Mouse (Mus musculus): Measurements from ENCODE around the gene Anks1.
"Not testable (repeated sequence)": the region's sequence is repeated elsewhere in the genome, so short reads cannot be mapped to it uniquely, and the experiment has no call there.

The Anks1 gene

DNA sequence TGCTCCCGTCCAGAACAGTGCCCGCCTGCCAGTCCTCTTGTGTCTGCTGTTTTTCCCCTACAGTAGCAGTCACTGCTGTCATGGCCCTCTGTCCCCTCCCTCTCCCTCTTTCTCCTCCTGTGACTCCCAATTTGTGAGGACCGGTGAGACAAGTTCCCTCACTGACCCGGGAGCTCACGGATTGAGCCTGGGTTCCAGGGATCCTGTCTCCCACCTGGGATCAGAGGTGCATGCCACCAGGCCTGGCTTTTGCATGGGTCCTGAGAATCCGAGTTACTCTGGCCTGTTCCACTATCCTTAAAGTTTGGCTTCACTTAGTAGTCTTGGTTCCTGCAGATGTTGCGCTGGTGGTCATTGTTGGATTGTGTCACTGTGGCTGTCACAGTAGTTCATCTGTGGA lies 58.4 kb downstream of the Anks1 start:
- peak; percentile 93 for DNase-seq

DNA sequence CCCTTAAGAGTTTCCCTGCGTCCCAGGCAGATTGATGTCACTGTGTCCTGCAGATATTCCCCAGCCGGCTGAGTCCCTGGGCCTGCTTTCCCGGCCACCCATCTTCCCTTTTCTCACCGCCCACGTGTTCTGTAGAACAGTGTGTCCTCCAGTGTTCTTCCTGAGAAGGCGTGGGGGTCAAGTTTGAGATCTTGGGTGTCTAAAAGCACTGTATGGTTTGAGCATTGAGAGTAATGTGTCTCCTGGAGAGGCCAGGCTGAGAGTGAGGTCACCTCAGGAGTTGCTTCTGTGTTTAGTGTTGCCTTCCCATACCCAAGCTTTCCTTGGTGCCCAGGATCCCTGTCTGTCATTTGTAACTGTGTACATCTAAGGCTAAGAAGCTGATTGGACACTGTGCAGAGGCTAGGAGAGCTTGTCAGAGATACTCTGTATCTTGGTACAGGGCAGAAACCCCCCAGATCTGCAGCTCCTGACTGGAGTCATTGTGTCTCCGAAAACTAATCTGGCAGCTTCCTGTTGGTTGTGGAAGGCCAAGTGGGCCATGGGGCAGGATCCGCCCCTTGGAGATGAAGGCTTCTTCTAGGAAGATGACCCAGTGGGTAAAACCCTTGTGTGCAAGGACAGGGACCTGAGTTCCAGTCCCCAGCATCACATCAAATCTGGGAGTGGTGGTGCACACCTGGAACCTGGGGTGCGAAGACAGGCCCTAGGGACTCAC lies 59.1 kb downstream of the Anks1 start:
- peak; percentile 98 for DNase-seq

DNA sequence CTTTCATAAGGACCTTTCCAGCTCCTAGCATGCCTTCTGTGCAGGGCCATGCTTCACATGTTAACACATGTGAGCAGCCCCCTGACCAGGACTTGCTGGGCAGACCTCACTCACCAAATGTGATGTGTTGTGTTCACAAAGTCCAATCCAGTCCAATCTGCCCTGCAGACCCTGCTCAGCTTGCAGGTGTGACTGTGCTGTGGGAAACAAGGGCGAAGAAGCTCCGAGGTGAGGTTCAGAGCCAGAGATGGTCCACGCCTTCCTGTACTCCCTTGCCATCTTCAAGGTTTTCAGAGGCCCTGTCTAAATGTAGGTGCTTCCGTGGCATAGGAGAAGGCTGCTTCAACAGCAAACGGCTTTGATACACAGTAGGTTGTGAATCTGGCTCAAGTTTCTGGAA lies 59.8 kb downstream of the Anks1 start:
- DNase-seq = peak; percentile 90

DNA sequence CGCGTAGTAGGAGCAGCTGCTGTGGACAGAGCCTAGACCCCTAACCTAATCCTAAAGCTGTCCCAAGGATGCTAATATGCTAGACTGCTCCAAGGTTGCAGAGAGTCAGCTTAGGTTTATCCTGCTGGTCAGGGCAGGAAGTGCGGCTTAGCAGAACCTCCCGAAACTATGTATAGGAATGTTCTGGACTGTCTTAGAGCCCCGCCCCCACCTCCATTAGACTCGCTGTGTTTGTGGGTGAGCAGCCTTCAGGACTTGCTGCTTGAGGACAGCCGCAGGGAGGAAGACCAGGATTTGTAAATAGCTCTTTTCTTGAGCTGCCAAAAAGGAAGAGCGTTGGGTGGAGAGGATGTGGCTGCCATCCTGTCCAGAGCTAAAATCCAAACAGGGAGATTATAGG lies 60.3 kb downstream of the Anks1 start:
- peak; percentile 97 for DNase-seq

DNA sequence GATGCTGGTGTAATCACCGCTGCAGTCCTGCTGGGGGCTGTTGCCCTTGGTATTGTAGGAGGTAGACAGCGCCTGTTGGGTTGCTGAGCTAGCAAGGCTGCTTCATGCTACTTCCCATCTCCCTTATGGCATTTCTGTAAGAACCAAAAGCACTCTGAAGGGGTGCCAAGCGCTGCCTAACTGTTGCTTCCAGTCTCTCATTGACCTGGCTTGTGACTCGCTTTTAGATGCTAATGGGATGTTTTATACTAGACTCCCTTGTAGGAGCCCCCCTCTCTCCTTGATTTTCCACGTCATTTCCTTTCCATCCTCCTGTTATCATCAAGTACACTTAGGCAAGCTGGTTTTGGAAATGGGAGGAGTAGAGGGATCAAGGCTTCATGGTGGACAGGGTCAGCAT lies 60.8 kb downstream of the Anks1 start:
- DNase-seq = no peak

DNA sequence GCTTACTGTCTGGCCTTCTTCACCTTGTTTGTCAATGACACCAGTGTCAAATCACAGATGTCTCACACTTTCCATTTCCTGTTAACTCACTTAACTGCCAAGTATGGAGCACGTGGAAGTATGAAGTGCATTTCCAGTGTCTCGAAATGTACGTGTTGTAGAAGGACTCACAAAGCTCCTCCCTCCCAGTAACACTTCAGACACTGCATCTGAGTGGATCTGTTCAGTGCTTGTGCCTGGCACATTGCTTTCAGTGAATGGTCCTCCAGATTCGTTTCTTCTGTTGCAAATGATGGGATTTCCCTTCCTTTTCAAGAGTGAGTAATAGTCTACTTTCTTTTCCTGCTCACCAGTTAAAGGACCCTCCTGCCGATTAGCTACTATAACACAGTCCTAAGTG lies 61.2 kb downstream of the Anks1 start:
- no peak for DNase-seq

DNA sequence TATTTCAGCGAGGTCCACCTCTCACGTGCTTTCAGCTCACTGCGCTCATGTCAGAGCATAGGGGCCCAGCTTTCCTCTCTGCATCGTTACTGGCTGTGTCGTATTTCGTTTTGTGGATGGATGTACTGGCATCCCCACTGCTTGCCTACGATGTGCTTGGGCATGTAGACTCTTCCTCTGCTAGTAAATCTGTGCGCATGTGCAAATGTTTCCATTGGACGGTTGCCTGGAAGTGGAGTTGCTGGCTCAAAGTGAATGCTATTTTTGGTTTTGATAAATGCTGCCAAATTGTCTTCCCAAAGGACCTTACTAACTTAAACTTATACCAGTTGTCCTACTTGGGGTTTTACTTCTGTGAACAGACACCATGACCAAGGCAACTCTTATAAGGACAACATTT lies 62.4 kb downstream of the Anks1 start:
- DNase-seq = peak; percentile 98

DNA sequence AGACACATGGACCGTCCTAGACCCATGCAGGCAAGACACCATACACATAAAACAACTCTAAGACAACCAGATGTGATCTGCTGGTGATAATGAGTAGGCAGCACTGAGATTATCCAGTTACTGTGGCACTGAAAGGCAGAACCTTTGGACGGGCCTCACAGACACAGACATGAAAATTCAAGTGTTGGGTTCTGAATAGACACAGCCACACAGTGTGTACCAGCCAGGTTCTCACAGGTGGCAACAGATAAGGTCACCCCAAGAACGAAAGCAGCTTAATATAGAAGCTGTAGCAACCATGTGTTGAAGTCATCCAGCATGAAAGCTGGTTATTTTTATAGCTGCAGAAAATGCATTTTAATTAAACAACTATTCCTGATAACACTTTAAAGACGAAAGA lies 64.2 kb downstream of the Anks1 start:
- peak; percentile 93 for DNase-seq

DNA sequence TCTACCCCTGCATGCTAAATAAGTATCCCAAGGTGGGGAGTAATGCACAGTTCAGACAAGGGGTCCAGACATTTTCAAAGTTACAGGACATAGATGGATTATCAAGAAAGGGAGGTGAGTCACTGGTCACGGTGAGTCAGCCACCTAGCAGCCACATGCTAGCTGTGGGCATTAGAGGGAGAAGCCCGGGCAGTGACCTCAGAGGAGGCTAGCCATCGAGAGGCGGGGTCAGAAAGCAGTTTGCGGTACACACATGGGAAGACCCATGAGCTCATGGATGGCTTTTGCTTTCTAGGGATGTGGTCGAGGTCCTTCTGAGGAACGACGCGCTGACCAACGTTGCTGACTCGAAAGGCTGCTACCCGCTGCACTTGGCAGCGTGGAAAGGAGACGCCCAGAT lies 67.2 kb downstream of the Anks1 start:
- no peak for DNase-seq

DNA sequence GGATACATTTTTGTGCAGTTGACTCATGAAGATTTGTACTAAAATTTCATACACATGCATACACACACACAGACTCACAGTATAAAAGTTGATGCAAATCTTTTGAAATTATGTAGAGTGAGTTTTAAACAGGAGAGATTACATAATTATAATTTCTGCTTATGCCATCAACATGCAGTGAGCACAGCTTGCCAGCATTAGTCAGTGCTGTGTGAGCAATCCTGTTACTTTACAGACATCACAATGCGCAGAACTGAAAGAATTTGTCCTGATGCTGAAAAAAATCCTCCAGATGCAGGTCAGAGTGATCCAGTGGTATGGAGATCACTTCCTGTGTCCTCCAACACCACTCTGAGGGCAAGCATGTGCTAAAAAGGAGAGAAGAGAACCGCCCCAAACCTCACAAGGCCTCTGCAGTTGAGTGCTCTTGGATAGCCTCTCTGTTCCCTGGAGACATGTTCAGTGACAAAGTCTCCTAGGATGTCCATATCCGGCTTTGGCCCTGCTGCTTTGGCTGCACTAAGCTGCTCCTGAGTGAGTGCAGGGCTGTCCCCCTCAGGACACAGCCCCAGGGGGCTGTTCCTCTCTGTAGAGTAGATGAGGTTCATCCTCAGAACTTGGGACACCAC lies 68.0 kb downstream of the Anks1 start:
- peak; percentile 94 for DNase-seq

DNA sequence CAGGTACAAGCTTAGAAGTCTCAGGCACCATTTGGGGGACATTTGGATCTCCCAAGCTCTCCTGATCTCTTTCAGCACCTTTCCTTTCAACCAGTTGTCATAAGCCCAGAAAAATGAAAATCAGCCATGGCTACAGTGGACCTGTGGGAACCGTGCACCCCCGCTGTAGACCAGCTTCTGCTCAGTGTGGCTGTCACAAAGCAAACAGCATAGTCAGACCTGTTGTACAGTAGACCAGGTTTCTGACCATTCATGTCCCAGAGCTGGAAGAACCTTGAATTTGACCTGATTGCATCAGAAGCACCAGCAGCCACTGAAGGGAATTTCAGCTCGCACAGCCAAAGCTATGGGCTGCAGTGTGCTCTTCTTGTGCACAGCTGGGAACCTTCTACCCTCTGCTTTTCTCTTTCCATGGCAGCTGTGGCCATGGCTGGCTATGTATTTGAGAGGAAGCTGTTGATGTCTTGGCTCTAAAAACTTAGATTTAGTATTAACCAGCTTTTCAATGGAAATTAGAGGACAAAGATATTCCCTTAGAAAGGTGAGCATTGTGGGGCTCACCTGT lies 71.4 kb downstream of the Anks1 start:
- no peak for DNase-seq

DNA sequence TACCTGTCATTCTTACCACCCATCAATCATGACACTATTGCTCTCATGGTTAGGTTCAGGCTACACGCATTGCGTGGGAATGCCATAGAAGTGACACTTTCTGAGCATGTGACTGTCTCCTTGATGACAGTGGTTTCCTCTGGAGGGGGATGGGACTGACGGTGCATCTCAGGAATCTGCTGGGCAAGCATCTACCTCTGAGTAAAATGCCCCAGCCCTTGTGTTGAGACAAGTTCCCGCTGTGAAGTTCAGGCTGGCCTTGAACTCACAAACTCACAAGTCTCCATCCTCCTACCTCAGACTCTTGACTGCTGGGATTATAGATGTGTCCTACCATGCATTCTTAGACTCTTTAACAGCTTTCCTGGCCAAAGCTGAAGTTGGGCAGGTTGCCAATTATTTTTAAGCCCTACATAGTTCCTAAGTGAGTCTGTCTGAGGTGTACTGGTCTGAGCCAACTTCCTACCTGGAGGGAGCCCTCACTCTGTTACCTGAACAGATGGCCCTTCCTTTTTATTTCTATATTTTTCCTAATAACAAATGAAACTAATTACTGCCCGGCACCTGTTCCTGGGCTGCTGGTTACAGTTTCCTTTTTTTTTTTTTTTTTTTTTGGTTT lies 72.5 kb downstream of the Anks1 start:
- DNase-seq = no peak

DNA sequence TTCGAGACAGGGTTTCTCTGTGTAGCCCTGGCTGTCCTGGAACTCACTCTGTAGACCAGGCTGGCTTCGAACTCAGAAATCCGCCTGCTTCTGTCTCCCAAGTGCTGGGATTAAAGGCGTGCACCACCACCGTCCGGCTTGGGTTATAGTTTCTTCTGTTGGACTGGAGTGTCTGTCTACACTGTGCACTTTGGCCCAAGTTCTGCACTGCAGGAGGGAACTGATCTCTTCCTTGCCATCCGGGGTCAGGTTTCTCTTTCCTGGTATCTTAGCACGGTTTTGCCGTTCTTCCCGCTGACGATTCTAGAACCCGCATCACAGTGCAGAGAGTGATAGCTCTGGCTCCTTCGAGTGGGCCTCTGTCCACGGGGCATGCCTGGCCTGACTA lies 73.0 kb downstream of the Anks1 start:
- DNase-seq = not testable (repeated sequence)

DNA sequence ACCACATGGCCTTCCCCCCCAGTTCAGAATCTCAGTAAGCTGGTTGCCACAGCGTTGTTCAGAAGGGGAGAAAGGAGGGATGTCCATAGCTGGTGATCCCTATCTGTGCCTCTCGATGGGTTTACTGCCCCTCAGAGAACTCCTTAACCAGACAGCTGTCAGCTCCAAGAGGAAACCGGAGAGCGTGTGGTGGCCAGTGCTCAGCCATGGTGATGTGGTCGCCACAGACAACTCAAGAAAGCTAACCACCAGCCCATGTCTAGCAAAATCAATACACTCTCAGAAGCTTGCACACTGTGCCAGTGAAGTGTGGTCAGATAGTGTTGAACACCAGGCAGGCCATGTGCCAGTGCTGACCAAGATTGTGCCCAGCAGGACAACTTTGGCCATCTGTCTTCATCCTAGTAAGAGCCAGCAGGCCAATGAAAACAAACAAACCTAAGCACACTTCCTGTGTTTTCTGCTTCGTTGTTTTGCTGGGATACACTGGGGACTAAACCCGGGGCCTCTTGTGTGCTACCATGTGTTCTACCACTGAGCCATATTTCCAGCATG lies 73.7 kb downstream of the Anks1 start:
- no peak for DNase-seq

DNA sequence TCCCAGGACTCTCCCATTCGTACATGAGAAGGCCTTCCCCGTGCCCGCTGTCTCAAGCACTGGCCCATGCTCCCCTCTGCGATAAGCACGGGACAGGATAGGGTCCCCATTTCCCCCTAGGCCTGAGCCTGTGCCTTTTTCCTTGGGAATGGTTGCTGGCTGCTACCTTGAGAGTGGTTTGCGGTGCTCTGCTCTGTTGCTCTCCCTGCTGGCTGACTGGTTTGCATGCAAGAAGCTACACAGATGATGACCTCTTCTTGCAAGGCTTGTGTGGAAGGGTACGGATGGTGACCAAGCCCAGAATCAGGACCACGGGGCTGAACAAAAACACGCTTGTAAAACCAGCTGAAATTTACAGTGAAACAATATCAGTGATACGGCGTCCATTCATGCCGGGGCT lies 75.3 kb downstream of the Anks1 start:
- DNase-seq = no peak

DNA sequence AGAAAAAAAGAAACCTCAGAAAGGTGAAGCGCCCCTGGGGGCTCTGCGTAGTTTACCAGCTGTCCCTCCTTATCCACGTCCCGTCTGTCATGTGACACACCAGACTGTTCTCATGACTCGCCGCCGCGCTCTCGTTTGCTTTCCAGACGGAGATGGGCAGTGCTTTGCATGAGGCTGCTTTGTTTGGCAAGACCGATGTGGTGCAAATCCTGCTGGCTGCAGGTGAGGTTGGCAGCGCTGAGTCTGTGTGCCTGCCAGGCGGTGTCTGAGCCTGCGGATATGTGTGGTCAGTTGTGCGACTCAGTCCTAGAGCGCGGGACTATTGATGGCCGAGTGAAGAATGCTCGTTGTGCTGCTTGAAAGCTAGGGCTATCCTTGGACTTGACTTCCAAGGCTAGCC lies 77.0 kb downstream of the Anks1 start:
- no peak for DNase-seq

DNA sequence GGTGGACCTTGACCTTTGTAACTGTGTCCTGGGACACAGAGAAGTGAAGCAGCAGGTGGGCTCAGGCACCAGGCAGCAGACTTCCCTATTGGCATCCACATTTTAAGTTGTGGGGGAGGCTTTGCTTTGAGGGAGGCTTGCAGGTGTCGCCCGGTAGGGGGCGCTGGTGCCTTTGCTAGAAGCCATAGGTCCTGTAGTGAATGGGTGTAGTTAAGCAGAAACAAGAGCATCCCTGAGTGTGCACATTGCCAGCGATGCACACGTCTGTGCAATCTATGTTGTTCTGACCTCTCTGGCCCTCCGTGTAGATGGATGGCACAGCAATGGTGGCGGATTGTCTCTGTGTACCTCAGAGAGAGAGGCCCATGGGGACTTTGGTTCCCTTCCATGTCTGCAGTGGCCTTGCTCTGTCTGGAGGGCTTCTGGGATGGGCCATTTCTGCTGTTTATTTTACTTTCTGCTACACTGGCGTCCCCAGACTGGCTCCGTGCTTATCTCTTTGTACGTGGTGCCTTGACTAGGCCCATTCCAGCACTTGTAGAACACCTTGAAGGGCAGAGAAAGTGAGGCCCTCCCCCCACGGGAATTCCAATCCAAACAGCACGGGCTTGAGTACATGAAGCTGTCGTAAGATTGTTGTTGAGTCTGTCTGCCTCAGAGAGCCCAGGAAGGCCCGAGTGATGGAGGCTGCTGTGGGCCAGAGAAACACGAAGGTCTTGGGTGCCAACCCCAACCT lies 80.9 kb downstream of the Anks1 start:
- peak; percentile 97 for DNase-seq

DNA sequence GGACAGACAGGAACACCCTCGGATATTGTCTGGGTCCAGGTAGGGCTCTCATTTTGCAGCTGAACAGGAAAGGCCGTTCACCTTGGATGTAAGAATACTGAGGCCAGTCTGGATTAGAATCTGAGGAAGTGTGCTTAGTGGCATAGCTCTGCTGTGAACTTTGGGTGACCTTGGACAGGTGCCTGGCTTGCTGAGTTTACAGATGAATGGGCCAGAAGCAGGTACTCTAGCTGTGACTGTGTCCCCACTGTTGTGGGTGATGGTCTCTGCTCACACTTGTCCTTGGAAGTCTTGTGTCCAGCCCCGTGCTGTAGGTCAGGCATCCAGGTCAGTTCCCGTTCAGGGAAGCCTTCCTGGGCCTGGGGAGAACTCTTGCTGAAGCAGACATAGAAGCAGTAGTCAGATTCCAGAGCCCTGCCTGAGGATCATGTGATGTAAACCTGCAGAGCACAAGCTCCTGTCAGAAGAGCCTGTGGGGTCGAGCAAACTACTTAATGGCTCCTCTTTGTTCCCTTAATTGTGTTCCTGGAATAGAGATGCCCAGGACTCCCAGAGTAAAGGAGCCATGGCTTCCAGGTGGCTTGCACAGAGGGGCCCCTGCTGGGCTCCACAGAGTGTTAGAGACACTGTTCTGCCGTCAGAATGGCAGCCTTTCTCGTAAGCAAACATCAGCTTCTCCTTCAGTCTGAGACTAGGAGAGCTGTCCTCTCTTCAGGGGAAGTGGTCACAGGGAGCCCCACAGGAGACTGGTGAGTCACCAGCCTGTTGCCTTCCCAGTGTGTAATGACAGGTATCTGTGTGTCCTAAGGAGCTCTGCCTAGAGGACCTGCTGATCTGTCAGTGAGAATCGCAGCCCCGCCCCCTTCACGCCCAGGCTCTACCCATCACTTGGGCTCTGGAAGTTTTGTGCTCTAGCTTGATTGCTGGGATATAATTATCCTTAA lies 85.2 kb downstream of the Anks1 start:
- DNase-seq = no peak

DNA sequence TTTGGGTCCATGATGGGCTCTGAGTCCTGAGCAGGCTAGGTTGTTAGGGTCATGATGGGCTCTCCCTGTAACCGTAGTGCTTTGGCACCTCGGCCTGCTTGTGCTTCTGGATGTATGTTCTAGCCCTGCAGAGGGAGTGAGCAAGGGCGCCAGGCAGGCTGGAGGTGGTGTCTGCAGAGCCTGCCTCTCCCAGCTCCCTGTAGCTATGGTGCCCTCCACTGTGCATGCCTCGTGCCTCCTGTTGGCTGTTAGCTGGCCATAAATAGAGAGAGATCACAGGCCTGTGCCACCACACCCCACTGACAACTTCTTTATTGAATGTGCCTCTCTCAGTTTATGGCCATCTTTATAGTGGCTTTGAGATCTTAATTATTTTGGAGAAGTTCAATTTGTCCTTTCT lies 87.2 kb downstream of the Anks1 start:
- DNase-seq = peak; percentile 91

DNA sequence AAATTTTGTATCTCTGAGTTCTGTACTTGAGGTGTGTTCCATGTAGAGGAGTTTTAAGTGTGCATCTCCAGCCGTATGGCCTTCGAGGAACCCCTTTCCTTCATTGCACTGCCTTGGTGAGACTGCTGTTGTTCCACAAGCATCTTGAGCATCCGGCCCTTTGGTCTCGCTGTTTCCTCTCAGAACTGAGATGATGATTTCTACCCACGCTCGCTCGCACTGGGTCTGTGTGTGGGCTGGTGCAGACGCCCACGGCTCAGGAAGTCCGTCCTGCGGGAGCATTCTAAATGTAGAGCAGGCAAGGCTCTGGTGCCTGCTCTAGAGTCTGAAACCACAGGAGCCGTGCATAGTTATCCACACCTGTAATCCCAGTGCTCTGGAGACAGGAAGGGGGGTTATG lies 88.1 kb downstream of the Anks1 start:
- no peak for DNase-seq

DNA sequence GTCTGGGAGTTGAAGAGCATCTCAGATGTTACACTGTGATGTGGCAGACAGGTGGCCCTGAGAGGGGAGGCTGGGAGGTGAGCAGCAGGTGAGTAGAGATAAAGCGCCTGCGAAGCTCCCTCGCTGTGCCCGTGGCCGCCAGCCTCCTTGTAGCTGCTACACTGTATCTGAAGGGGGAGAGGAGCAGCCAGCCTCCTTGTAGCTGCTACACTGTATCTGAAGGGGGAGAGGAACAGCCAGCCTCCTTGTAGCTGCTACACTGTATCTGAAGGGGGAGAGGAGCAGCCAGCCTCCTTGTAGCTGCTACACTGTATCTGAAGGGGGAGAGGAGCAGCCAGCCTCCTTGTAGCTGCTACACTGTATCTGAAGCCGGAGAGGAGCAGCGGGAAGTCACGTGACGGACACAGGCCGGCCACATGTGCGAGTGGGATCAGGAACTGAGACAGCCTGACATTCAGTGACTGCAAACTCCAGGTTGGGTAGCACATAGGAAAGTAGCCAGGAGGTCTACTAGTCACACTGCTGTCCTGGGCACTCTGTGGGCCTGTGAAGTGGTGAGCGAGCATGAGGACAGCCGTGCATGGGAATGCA lies 90.7 kb downstream of the Anks1 start:
- not testable (repeated sequence) for DNase-seq

DNA sequence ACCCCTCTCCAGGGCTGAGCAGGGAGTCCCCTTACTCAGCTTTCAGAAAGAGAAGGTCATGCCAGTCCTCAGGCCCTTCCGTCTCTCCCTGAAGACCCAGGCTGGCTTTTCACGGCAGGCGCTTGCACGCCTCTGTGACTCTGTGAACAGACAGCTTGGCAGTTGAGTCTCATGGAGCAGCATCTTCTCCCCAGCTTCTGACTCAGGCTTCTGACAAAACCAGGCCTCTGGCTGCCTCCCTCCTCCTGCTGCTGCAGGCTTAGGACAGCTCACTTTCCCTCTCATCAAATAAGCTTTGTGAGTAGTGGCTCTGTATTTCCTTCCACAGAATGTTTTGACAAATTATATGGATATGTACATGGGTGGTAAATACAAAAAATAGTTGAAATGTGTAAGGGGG lies 91.3 kb downstream of the Anks1 start:
- no peak for DNase-seq
